Mouse (Mus musculus): ENCODE measurements around the gene Rusc1. TPM values are rescaled to one million over a fixed set of nuclear protein-coding genes. Genes with fewer than 3 reads are reported as not detected.
"Not testable (repeated sequence)": the region's sequence is repeated elsewhere in the genome, so short reads cannot be mapped to it uniquely, and the experiment has no call there.

Rusc1 gene
- polyA plus RNA-seq, 1 experiment from 2014 or later, result 7.9 TPM

GRCm38 (mm10) chr3:89090694-89091655 is 2.1 kb downstream of the Rusc1 start:
- Histone ChIP-seq H3K27me3 (ENCODE audit: control insufficient read depth, insufficient read depth, low read length) (peaks cover 17% of the 10 kb centered on the region), H3K9me3 (replicated peaks; ENCODE audit: control insufficient read depth, low read length) (no peaks in the 10 kb centered on the region), H3K4me3 (ENCODE audit: low read depth, low read length) (peak overlapping the region; percentile 60), H3K36me3 (ENCODE audit: control insufficient read depth, insufficient read depth, low read length) (peaks cover 11% of the 10 kb centered on the region), H3K4me1 (ENCODE audit: control insufficient read depth, insufficient read depth, low read length) (peaks cover 27% of the 10 kb centered on the region), H3K4me2 (peak overlapping the region; percentile 94), H3K9ac (ENCODE audit: low read depth, low read length) (peak overlapping the region; percentile 67), H3K27ac (ENCODE audit: low read depth, low read length) (no peak overlapping the region)
- under 1% methylated on average over 67 of the region's 74 CpGs for WGBS (ENCODE audit: insufficient replicate concordance)
- ATAC-seq (replicated peaks; ENCODE audit: insufficient number of reproducible peaks, low FRiP score, low TSS enrichment), result peak; percentile 63

- Histone ChIP-seq H3K4me2 (peak overlapping the region; percentile 94), H3K27me3 (ENCODE audit: control insufficient read depth, insufficient read depth, low read length) (peaks cover 17% of the 10 kb centered on the region), H3K27ac (ENCODE audit: low read depth, low read length) (no peak overlapping the region), H3K36me3 (ENCODE audit: control insufficient read depth, insufficient read depth, low read length) (peaks cover 5% of the 10 kb centered on the region), H3K9me3 (replicated peaks; ENCODE audit: control insufficient read depth, low read length) (no peaks in the 10 kb centered on the region), H3K4me3 (ENCODE audit: low read depth, low read length) (peak overlapping the region; percentile 60), H3K4me1 (ENCODE audit: control insufficient read depth, insufficient read depth, low read length) (peaks cover 27% of the 10 kb centered on the region), H3K9ac (ENCODE audit: low read depth, low read length) (peak overlapping the region; percentile 67)
- WGBS (ENCODE audit: insufficient replicate concordance), result under 1% methylated on average over 39 of the region's 40 CpGs
- ATAC-seq (replicated peaks; ENCODE audit: insufficient number of reproducible peaks, low FRiP score, low TSS enrichment), result peak; percentile 79
These were observed 3.1 kb downstream of the Rusc1 start for GRCm38 (mm10) chr3:89089882-89090591.

DNA sequence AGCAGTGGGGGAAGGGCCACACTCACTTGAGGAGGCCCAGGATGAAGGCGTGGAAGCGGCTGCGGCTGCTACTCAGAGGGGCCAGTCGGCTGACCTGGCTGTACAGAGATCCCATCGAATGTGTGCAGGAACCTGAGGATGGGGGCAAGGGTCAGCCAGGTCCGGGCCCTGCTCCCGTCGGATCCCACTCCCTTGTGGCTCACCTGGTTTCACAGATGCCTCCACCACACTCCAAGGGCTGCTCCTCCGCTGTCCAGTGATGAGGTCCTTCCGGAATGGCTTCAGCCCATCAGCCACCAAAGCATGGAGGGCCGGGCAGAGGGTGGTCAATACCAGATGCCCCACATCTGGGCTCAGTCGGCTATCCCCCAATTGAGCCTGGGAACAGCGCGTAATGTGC is 4.1 kb downstream of the Rusc1 start:
- Histone ChIP-seq H3K27ac (ENCODE audit: low read depth, low read length) (no peak overlapping the region), H3K4me1 (ENCODE audit: control insufficient read depth, insufficient read depth, low read length) (peaks cover 28% of the 10 kb centered on the region), H3K4me3 (ENCODE audit: low read depth, low read length) (peak overlapping the region; percentile 60), H3K4me2 (peak overlapping the region; percentile 94), H3K36me3 (ENCODE audit: control insufficient read depth, insufficient read depth, low read length) (no peaks in the 10 kb centered on the region), H3K27me3 (ENCODE audit: control insufficient read depth, insufficient read depth, low read length) (peaks cover 17% of the 10 kb centered on the region), H3K9ac (ENCODE audit: low read depth, low read length) (peak overlapping the region; percentile 28), H3K9me3 (replicated peaks; ENCODE audit: control insufficient read depth, low read length) (no peaks in the 10 kb centered on the region)
- no peak for ATAC-seq (replicated peaks; ENCODE audit: insufficient number of reproducible peaks, low FRiP score, low TSS enrichment)
- 40% methylated on average over 14 of the region's 14 CpGs for WGBS (ENCODE audit: insufficient replicate concordance)

GRCm38 (mm10) chr3:89087338-89088110 is 5.6 kb downstream of the Rusc1 start:
- H3K9ac ChIP-seq (ENCODE audit: low read depth, low read length), result peak overlapping the region; percentile 52
- H3K4me3 ChIP-seq (ENCODE audit: low read depth, low read length), result 0 out of 2 replicates have a peak overlapping the region, but pooled peaks have one; percentile 6
- WGBS (ENCODE audit: insufficient replicate concordance), result 28% methylated on average over 21 of the region's 21 CpGs
- H3K27me3 ChIP-seq (ENCODE audit: control insufficient read depth, insufficient read depth, low read length), result peaks cover 11% of the 10 kb centered on the region
- no peak for ATAC-seq (replicated peaks; ENCODE audit: insufficient number of reproducible peaks, low FRiP score, low TSS enrichment)
- H3K4me1 ChIP-seq (ENCODE audit: control insufficient read depth, insufficient read depth, low read length), result peaks cover 24% of the 10 kb centered on the region
- peak overlapping the region; percentile 55 for H3K4me2 ChIP-seq
- no peak overlapping the region for H3K27ac ChIP-seq (ENCODE audit: low read depth, low read length)
- no peaks in the 10 kb centered on the region for H3K36me3 ChIP-seq (ENCODE audit: control insufficient read depth, insufficient read depth, low read length)
- no peaks in the 10 kb centered on the region for H3K9me3 ChIP-seq (replicated peaks; ENCODE audit: control insufficient read depth, low read length)

- Histone ChIP-seq H3K4me2 (no peak overlapping the region), H3K27ac (ENCODE audit: low read depth, low read length) (no peak overlapping the region), H3K27me3 (ENCODE audit: control insufficient read depth, insufficient read depth, low read length) (peaks cover 5% of the 10 kb centered on the region; the same call in 1 of the 2 replicates), H3K4me3 (ENCODE audit: low read depth, low read length) (no peak overlapping the region), H3K9me3 (replicated peaks; ENCODE audit: control insufficient read depth, low read length) (no peaks in the 10 kb centered on the region), H3K4me1 (ENCODE audit: control insufficient read depth, insufficient read depth, low read length) (peaks cover 18% of the 10 kb centered on the region), H3K9ac (ENCODE audit: low read depth, low read length) (no peak overlapping the region), H3K36me3 (ENCODE audit: control insufficient read depth, insufficient read depth, low read length) (peaks cover 3% of the 10 kb centered on the region; the same call in 1 of the 2 replicates)
- 72% methylated on average over 12 of the region's 12 CpGs for WGBS (ENCODE audit: insufficient replicate concordance)
- ATAC-seq (replicated peaks; ENCODE audit: insufficient number of reproducible peaks, low FRiP score, low TSS enrichment), result no peak
These were observed 8.4 kb downstream of the Rusc1 start for GRCm38 (mm10) chr3:89084654-89085190.

GRCm38 (mm10) chr3:89084133-89084532 is 9.0 kb downstream of the Rusc1 start:
- 83% methylated on average over 2 of the region's 2 CpGs for WGBS (ENCODE audit: insufficient replicate concordance)
- Histone ChIP-seq H3K27ac (ENCODE audit: low read depth, low read length) (no peak overlapping the region), H3K27me3 (ENCODE audit: control insufficient read depth, insufficient read depth, low read length) (peaks cover 5% of the 10 kb centered on the region; the same call in 1 of the 2 replicates), H3K9me3 (replicated peaks; ENCODE audit: control insufficient read depth, low read length) (no peaks in the 10 kb centered on the region), H3K36me3 (ENCODE audit: control insufficient read depth, insufficient read depth, low read length) (peaks cover 8% of the 10 kb centered on the region), H3K4me2 (no peak overlapping the region), H3K9ac (ENCODE audit: low read depth, low read length) (no peak overlapping the region), H3K4me3 (ENCODE audit: low read depth, low read length) (no peak overlapping the region), H3K4me1 (ENCODE audit: control insufficient read depth, insufficient read depth, low read length) (peaks cover 17% of the 10 kb centered on the region)
- ATAC-seq (replicated peaks; ENCODE audit: insufficient number of reproducible peaks, low FRiP score, low TSS enrichment), result no peak

DNA sequence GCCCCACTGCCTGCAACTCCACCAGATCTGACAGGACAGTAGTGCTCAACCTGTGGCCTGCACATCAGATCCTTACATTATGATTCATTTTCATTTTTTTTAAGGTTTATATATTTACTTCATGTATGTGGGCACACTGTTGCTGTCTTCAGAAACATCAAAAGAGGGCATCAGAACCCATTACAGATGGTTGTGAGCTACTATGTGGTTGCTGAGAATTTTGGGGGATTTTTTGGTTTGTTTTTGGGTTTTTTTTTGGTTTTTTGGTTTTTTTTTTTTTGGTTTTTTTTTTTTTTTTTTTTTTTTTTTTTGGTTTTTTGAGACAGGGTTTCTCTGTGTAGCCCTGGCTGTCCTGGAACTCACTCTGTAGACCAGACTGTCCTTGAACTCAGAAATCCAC is 10.8 kb downstream of the Rusc1 start:
- not testable (repeated sequence) for H3K9ac ChIP-seq (ENCODE audit: low read depth, low read length); H3K4me1 ChIP-seq (ENCODE audit: control insufficient read depth, insufficient read depth, low read length); H3K27ac ChIP-seq (ENCODE audit: low read depth, low read length); H3K9me3 ChIP-seq (replicated peaks; ENCODE audit: control insufficient read depth, low read length); H3K4me2 ChIP-seq; H3K4me3 ChIP-seq (ENCODE audit: low read depth, low read length); H3K27me3 ChIP-seq (ENCODE audit: control insufficient read depth, insufficient read depth, low read length); ATAC-seq (replicated peaks; ENCODE audit: insufficient number of reproducible peaks, low FRiP score, low TSS enrichment)
- H3K36me3 ChIP-seq (ENCODE audit: control insufficient read depth, insufficient read depth, low read length), result peaks cover 13% of the 10 kb centered on the region

DNA sequence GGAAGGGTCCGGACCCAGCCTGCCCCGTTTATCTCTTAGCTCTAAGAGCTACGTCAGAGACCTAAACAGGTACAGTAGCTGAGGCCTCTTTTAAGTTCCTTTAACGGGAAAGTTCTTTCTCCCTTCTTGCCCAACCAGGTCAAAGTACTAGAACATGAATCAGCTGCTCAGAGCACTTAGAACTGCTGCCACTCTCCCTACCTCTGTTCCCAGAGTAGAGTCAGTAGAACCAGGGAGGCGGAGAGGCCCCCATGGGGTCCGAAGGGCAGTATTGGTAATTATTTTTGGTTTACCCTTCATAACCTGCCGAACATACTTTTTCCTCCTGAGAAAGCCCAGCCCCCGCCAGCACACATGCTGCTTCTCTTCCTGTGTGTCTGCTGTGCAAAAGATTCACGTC is 15.7 kb downstream of the Rusc1 start:
- no peaks in the 10 kb centered on the region for H3K4me1 ChIP-seq (ENCODE audit: control insufficient read depth, insufficient read depth, low read length)
- no peaks in the 10 kb centered on the region for H3K9me3 ChIP-seq (replicated peaks; ENCODE audit: control insufficient read depth, low read length)
- H3K27ac ChIP-seq (ENCODE audit: low read depth, low read length), result no peak overlapping the region
- 91% methylated on average over 9 of the region's 9 CpGs for WGBS (ENCODE audit: insufficient replicate concordance)
- ATAC-seq (replicated peaks; ENCODE audit: insufficient number of reproducible peaks, low FRiP score, low TSS enrichment), result no peak
- no peaks in the 10 kb centered on the region for H3K27me3 ChIP-seq (ENCODE audit: control insufficient read depth, insufficient read depth, low read length)
- H3K36me3 ChIP-seq (ENCODE audit: control insufficient read depth, insufficient read depth, low read length), result peaks cover 44% of the 10 kb centered on the region
- no peak overlapping the region for H3K9ac ChIP-seq (ENCODE audit: low read depth, low read length)
- no peak overlapping the region for H3K4me2 ChIP-seq
- H3K4me3 ChIP-seq (ENCODE audit: low read depth, low read length), result no peak overlapping the region

All from heart, embryonic 11.5 days (tissue).